Mouse (Mus musculus) fibroblast of lung, adult 2 months (primary cell): ENCODE measurements around the gene Serpina3g.

Experiments
- DNase-seq: peaks from one replicate; pipeline ENCODE4 v3.0.0-alpha.2; 2011; ENCODE audit warnings: low read depth

Serpina3g gene

DNA sequence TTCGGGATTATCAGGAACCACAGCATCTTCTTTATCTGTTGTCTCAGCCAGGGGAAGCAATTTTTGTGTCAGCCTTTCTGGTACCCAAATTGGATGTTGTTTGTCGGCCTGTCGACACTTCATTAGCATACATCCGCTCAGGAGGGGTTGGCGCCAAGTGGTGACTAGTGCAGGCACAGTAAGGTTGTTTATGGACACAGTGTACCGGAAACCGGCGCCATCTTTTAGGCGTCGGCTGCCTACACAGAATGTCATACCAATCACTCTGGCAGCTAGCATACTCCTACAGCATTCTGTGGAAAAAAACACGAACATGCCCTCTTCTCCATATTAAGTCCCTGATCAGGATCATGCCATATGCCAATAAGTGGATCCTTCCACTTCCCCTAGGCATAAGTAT, 47.3 kb downstream of the Serpina3g start:
- no peak for DNase-seq

DNA sequence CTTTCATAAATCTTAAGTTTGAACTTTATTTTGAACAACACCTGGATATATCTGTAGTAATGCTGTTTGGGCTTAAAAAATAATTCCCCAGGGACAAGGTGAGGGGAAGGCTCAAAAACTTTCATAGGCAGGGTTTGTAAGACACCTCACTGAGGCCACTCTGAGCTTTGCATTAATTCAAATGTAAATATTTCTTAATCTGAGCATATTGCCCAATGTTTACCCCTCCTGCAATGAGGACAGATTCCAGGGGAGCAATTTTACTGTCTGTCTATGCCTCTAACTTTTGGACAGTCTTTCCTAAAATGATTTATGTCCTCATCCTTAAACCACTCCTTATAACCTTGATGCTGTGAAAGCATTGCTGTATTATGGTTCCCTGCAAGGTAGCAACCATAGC, 52.3 kb downstream of the Serpina3g start:
- no peak for DNase-seq

DNA sequence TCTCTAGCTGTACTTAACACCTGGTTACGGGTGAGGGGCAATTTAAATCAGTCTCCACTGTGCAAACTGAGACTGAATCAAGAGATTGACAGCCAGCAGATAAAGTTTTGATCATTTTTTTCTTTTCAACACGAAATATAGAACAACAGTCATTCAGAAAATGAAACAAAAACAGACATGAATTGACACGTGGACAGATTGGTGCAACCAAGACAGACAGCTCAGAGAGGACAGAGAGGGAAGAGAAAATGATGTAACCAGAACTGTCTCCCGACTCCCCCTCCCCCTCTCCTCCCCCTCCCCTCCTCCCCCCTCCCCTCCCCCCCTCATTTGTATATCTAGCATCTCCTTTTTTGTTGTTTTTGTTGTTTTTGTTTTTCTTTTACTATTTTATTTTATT, 53.8 kb downstream of the Serpina3g start:
- DNase-seq, result no peak
